Mouse (Mus musculus) CH12.LX (cell line): Measurements from ENCODE around the gene Rpp25. TPM values are rescaled to one million over a fixed set of nuclear protein-coding genes. Genes with fewer than 3 reads are reported as not detected.

Experiments used
- DNase-seq: peaks from one replicate; pipeline ENCODE4 v3.0.0-alpha.2; 2013; ENCODE audit errors: extremely low read depth
- H3K27ac ChIP-seq: 2 replicates; pipeline ENCODE4 v1.5.1; 2012; ENCODE audit warnings: low read depth, mild to moderate bottlenecking, control low read depth, moderate library complexity; ENCODE audit not compliant: insufficient read depth
- H3K27me3 ChIP-seq: replicated peaks from 2 replicates; pipeline ENCODE3; 2012; ENCODE audit warnings: inconsistent platforms
- H3K36me3 ChIP-seq, 2 experiments: replicated peaks in 1 of 2; 2 replicates each; pipeline versions ENCODE3 to v1.6.1; 2012; ENCODE audit warnings: inconsistent platforms in 1 of 2, low read length in 1 of 2, mild to moderate bottlenecking in 1 of 2, mixed read lengths in 1 of 2, moderate library complexity in 1 of 2; ENCODE audit not compliant: control insufficient read depth in 1 of 2, insufficient read depth in 1 of 2
- H3K4me1 ChIP-seq, 2 experiments: 2 replicates each; pipeline ENCODE4 v1.6.1; 2012; ENCODE audit warnings: inconsistent platforms in 1 of 2, moderate library complexity in 1 of 2; ENCODE audit not compliant: insufficient read depth in 2 of 2, control insufficient read depth in 1 of 2
- H3K4me2 ChIP-seq: 2 replicates; pipeline ENCODE4 v1.6.1; 2012; ENCODE audit warnings: low read depth, mild to moderate bottlenecking, control low read depth; ENCODE audit not compliant: poor library complexity, insufficient read depth, severe bottlenecking
- H3K4me3 ChIP-seq, 3 experiments: fragments of 150-350 bp in 1 of 3; sonication (generic) in 1 of 3; replicated peaks in 1 of 3; 2 replicates each; pipeline versions ENCODE3 to v1.5.1; 2011 to 2012; ENCODE audit warnings: low read depth in 2 of 3, low read length in 2 of 3, mild to moderate bottlenecking in 2 of 3, moderate library complexity in 2 of 3, control low read depth in 1 of 3, improper control_type of control experiment in 1 of 3, inconsistent platforms in 1 of 3, mixed read lengths in 1 of 3; ENCODE audit not compliant: poor library complexity in 1 of 3
- H3K79me2 ChIP-seq: replicated peaks from 2 replicates; pipeline ENCODE4 v1.6.1; 2012; ENCODE audit warnings: mild to moderate bottlenecking, moderate library complexity; ENCODE audit not compliant: control insufficient read depth, poor library complexity, insufficient read depth, severe bottlenecking; ENCODE audit errors: extremely low read depth
- H3K9ac ChIP-seq: 2 replicates; pipeline ENCODE4 v1.6.1; 2012; ENCODE audit warnings: low read depth, mild to moderate bottlenecking, control low read depth, moderate library complexity; ENCODE audit not compliant: insufficient read depth
- H3K9me3 ChIP-seq: replicated peaks from 2 replicates; pipeline ENCODE3; 2012; ENCODE audit warnings: low read length, inconsistent platforms, mixed read lengths
- BHLHE40 ChIP-seq: IDR thresholded peaks from 2 replicates; pipeline ENCODE4 v1.6.1; 2011; ENCODE audit warnings: mild to moderate bottlenecking, low read depth, low read length, improper control_type of control experiment
- CHD1 ChIP-seq: IDR thresholded peaks from 2 replicates; pipeline ENCODE4 v1.6.1; 2012; ENCODE audit warnings: low read depth, low read length, improper control_type of control experiment, inconsistent platforms
- CHD2 ChIP-seq: IDR thresholded peaks from 2 replicates; pipeline ENCODE4 v1.6.1; 2011; ENCODE audit warnings: low read length, improper control_type of control experiment
- CTCF ChIP-seq, 2 experiments: IDR thresholded peaks in 1 of 2; conservative IDR thresholded peaks in 1 of 2; 2 replicates each; pipeline ENCODE4 v1.5.1; 2011 to 2012; ENCODE audit warnings: low read depth in 2 of 2, low read length in 2 of 2, improper control_type of control experiment in 1 of 2, inconsistent platforms in 1 of 2, mild to moderate bottlenecking in 1 of 2, moderate library complexity in 1 of 2
- EP300 ChIP-seq: IDR thresholded peaks from 2 replicates; pipeline ENCODE4 v1.6.1; 2011; ENCODE audit warnings: low read length, improper control_type of control experiment
- ETS1 ChIP-seq: conservative IDR thresholded peaks from 2 replicates; pipeline ENCODE4 v1.6.1; 2012; ENCODE audit warnings: low read depth, mild to moderate bottlenecking, inconsistent platforms, low read length, improper control_type of control experiment, moderate library complexity
- GABPA ChIP-seq: IDR thresholded peaks from 2 replicates; pipeline ENCODE4 v1.6.1; 2012; ENCODE audit warnings: low read depth, low read length, improper control_type of control experiment, inconsistent platforms; ENCODE audit not compliant: insufficient replicate concordance
- IRF4 ChIP-seq: IDR thresholded peaks from 2 replicates; pipeline ENCODE4 v1.6.1; 2014; ENCODE audit warnings: low read depth, mild to moderate bottlenecking, inconsistent platforms, low read length, improper control_type of control experiment
- JUN ChIP-seq: IDR thresholded peaks from 2 replicates; pipeline ENCODE4 v1.6.1; 2011; ENCODE audit warnings: low read depth, mild to moderate bottlenecking, low read length, improper control_type of control experiment, moderate library complexity; ENCODE audit not compliant: insufficient read depth
- JUND ChIP-seq: conservative IDR thresholded peaks from 2 replicates; pipeline ENCODE4 v1.6.1; 2011; ENCODE audit warnings: low read depth, low read length, improper control_type of control experiment
- MAFK ChIP-seq: IDR thresholded peaks from 2 replicates; pipeline ENCODE4 v1.6.1; 2011; ENCODE audit warnings: low read length, improper control_type of control experiment; ENCODE audit not compliant: insufficient replicate concordance
- MAX ChIP-seq: IDR thresholded peaks from 2 replicates; pipeline ENCODE4 v1.6.1; 2011; ENCODE audit warnings: low read length, improper control_type of control experiment
- MEF2A ChIP-seq: IDR thresholded peaks from 2 replicates; pipeline ENCODE4 v1.6.1; 2014; ENCODE audit warnings: low read depth, mild to moderate bottlenecking, inconsistent platforms, low read length, improper control_type of control experiment, borderline replicate concordance
- MXI1 ChIP-seq: IDR thresholded peaks from 2 replicates; pipeline ENCODE4 v1.6.1; 2011; ENCODE audit warnings: mild to moderate bottlenecking, low read depth, low read length, improper control_type of control experiment
- MYC ChIP-seq: IDR thresholded peaks from 2 replicates; pipeline ENCODE4 v1.6.1; 2011; ENCODE audit warnings: low read depth, mild to moderate bottlenecking, improper control_type of control experiment, low read length
- NRF1 ChIP-seq: IDR thresholded peaks from 2 replicates; pipeline ENCODE4 v1.6.1; 2014; ENCODE audit warnings: low read depth, mild to moderate bottlenecking, inconsistent platforms, low read length, improper control_type of control experiment, moderate library complexity
- POLR2A ChIP-seq: IDR thresholded peaks from 2 replicates; pipeline ENCODE4 v1.6.1; 2011; ENCODE audit warnings: low read depth, mild to moderate bottlenecking, improper control_type of control experiment, low read length
- POLR2AphosphoS2 ChIP-seq: IDR thresholded peaks from 2 replicates; pipeline ENCODE4 v1.6.1; 2011; ENCODE audit warnings: low read depth, low read length, improper control_type of control experiment
- RAD21 ChIP-seq: IDR thresholded peaks from 2 replicates; pipeline ENCODE4 v1.6.1; 2011; ENCODE audit warnings: low read depth, mild to moderate bottlenecking, low read length, improper control_type of control experiment, moderate library complexity
- RCOR1 ChIP-seq: conservative IDR thresholded peaks from 2 replicates; pipeline ENCODE4 v1.6.1; 2012; ENCODE audit warnings: low read depth, mild to moderate bottlenecking, inconsistent platforms, low read length, improper control_type of control experiment
- SIN3A ChIP-seq: IDR thresholded peaks from 2 replicates; pipeline ENCODE4 v1.6.1; 2012; ENCODE audit warnings: low read length, improper control_type of control experiment, inconsistent platforms
- SMC3 ChIP-seq: IDR thresholded peaks from 2 replicates; pipeline ENCODE4 v1.6.1; 2011; ENCODE audit warnings: low read depth, low read length, improper control_type of control experiment
- TCF12 ChIP-seq: IDR thresholded peaks from 2 replicates; pipeline ENCODE4 v1.6.1; 2014; ENCODE audit warnings: low read depth, mild to moderate bottlenecking, inconsistent platforms, low read length, improper control_type of control experiment
- ZMIZ1 ChIP-seq: IDR thresholded peaks from 2 replicates; pipeline ENCODE4 v1.6.1; 2012; ENCODE audit warnings: low read depth, mild to moderate bottlenecking, inconsistent platforms, low read length, improper control_type of control experiment
- ZNF384 ChIP-seq: IDR thresholded peaks from 2 replicates; pipeline ENCODE4 v1.6.1; 2012; ENCODE audit warnings: low read depth, low read length, improper control_type of control experiment, inconsistent platforms
- dilution Hi-C: fragments of 300-500 bp; cut with MboI; formaldehyde crosslinking; loops from 2 replicates; pipeline ENCODE4 v1.14.3; 2020; ENCODE audit warnings: low sequenced_read_pairs; ENCODE audit not compliant: extremely low pct_unique_long_range_greater_than_20kb, extremely low pct_ligation_motif_present
- in situ Hi-C: fragments of 300-500 bp; cut with MboI; formaldehyde crosslinking; loops from 3 replicates; pipeline ENCODE4 v1.14.3; 2019; ENCODE audit warnings: low sequenced_read_pairs, low pct_ligation_motif_present, low pct_unique_long_range_greater_than_20kb, mixed read lengths
- polyA plus RNA-seq: library from polyadenylated mRNA; unstranded; fragments of >175 nt; gene quantifications from 2 replicates; pipeline ENCODE4 v1.2.1, GENCODE M21; 2012; ENCODE audit warnings: low read depth; ENCODE audit not compliant: insufficient read length
- total RNA-seq, 2 experiments: library from RNA; depleted of rRNA; stranded (reverse); fragments of 300-350 nt in 1 of 2; fragments of >200 nt in 1 of 2; gene quantifications; 2 replicates each; pipeline ENCODE4 v1.2.3; 2012 to 2014

The Rpp25 gene
- total and polyA plus RNA-seq, 3 experiments, result 0.21 TPM; not detected in 2

- Histone ChIP-seq H3K27me3 (peaks cover 84% of the 10 kb centered on the region), H3K36me3 (no peaks in the 10 kb centered on the region), H3K4me3 (peak overlapping the region; percentile 33 to 64 (median 38)), H3K79me2 (no peaks in the 10 kb centered on the region), H3K4me1 (peaks cover 5 to 8% of the 10 kb centered on the region in 2 experiments; a peak in 3 of 4 replicates), H3K4me2 (peak overlapping the region; percentile 95), H3K9ac (peak overlapping the region; percentile 67), H3K27ac (no peak overlapping the region)
- DNase-seq, result no peak
- in situ Hi-C loops, result no loop called here
- no peak for TF ChIP-seq RCOR1
- TF ChIP-seq CHD1, result no peak
- no peak for TF ChIP-seq POLR2A
- TF ChIP-seq ZMIZ1, result no peak
- no peak for TF ChIP-seq MAFK
- TF ChIP-seq GABPA, result no peak
- no peak for TF ChIP-seq MEF2A
- TF ChIP-seq EP300, result no peak
- no peak for TF ChIP-seq ETS1
- TF ChIP-seq POLR2AphosphoS2, result no peak
- no peak for TF ChIP-seq SIN3A
- TF ChIP-seq IRF4, result no peak
- no peak for TF ChIP-seq SMC3
- no peak for TF ChIP-seq MYC
- TF ChIP-seq JUND, result no peak
- TF ChIP-seq MAX, result no peak; the same call in 1 of the 2 replicates
- TF ChIP-seq CTCF (conservative IDR thresholded peaks at IDR 0.05 in 1 of 2, IDR thresholded peaks at IDR 0.05 in 1 of 2; ENCODE audit: low read depth in 2 of 2, low read length in 2 of 2), result no peak
- TF ChIP-seq NRF1, result no peak
- no peak for TF ChIP-seq TCF12
- TF ChIP-seq, all 38 proteins: peak for 0
- H3K9me3 ChIP-seq, result no peaks in the 10 kb centered on the region
- dilution Hi-C loops, result no loop called here
Observed at GRCm38 (mm10) chr9:57467271-57467771, 36.5 kb upstream of the Rpp25 start.

GRCm38 (mm10) chr9:57467896-57468549 is 35.8 kb upstream of the Rpp25 start, which contains the start of gene Scamp5:
Scamp5 (minus strand) TSS chr9:57468060.
- Histone ChIP-seq H3K9me3 (no peaks in the 10 kb centered on the region), H3K4me3 (peak within 1 kb of the TSS; percentile 33 to 64 (median 38)), H3K9ac (peak within 1 kb of the TSS; percentile 67), H3K36me3 (no peaks in the 10 kb centered on the region), H3K27ac (no peak within 1 kb of the TSS), H3K4me2 (peak within 1 kb of the TSS; percentile 95), H3K27me3 (peaks cover 84% of the 10 kb centered on the region), H3K4me1 (peaks cover 5 to 8% of the 10 kb centered on the region in 2 experiments; a peak in 3 of 4 replicates), H3K79me2 (no peaks in the 10 kb centered on the region)
- dilution Hi-C loops (no loop called here), in situ Hi-C loops (no loop called here)
- DNase-seq, result peak; percentile 79
- TF ChIP-seq SIN3A, result peak; percentile 93
- TF ChIP-seq ZNF384, result no peak
- TF ChIP-seq JUN, result no peak
- TF ChIP-seq CHD2, result peak; percentile 100
- TF ChIP-seq POLR2A, result peak; percentile 43; the same call in 1 of the 2 replicates
- TF ChIP-seq RAD21, result no peak
- no peak; the same call in 1 of the 2 replicates for TF ChIP-seq BHLHE40
- peak; percentile 92 for TF ChIP-seq MXI1
- 0 out of 2 replicates have a peak, but pooled peaks have one; percentile 4 for TF ChIP-seq MAX
- TF ChIP-seq NRF1, result peak; percentile 67; the same call in 1 of the 2 replicates
- no peak for TF ChIP-seq TCF12
